In the genomic region with DNA sequence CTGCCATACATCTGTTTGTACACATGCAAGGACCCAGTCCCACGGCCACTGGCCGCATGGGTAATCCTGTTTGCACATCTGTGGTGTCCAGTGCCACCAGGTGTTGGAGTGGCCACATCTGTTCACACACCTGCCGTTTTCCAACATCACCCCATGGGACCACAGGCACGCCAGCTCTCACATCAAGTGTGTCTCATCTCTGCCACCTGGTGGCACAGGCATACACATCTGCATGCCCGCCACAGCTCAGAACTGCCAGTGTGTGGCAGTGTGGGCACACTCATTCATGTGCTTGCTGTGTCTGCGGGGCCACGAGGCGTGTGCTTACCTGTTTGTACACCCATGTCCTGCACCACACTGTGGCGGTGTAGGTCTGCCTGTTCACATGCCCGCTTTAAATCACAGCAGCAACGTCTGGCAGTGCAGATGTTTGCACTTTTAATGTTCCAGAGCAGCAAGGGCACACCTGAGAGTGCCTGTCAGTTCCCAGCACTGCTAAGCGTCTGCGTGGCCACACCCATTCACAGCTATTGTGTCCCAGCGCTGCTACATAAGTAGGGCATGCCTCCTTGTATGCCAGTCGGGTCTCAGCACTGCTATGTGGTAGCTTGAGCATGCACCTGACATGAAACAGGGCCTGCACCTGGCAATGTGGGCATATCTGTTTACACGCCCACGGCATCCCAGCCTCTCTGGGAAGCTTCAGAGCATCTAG, we compare ENCODE assay signal across 9 mouse cellular contexts. TPM values are rescaled to one million over a fixed set of nuclear protein-coding genes. Genes with fewer than 3 reads are reported as not detected.
DNase-seq lines count a peak whose midpoint lies in the region; ATAC-seq and TF ChIP-seq lines count a peak whose summit lies in the region.
"Had no signal": no experiment of that assay in that cellular context is flagged by ENCODE, and none has a peak within 500 bp of the region (broad histone marks: within the 10 kb centered on the region; RNA-seq: fewer than 3 reads in every experiment).

No protein-coding gene starts in this region.

- no peak overlapping the region for H3K9ac ChIP-seq in forebrain, embryonic 13.5 days
- no peak overlapping the region for H3K9ac ChIP-seq in hindbrain, postnatal 0 days (replicated peaks; ENCODE audit: low read length)
- no peak overlapping the region for H3K9ac ChIP-seq in liver, adult 2 months (ENCODE audit: low read depth, low read length)
- H3K9ac ChIP-seq in neural tube, embryonic 14.5 days (replicated peaks; ENCODE audit: low read depth, low read length), result no peak overlapping the region
- H3K9ac ChIP-seq: limb, embryonic 13.5 days had no signal

- no peaks in the 10 kb centered on the region for H3K27me3 ChIP-seq in forebrain, embryonic 13.5 days
- H3K27me3 ChIP-seq in hindbrain, postnatal 0 days (ENCODE audit: insufficient read depth, low read length), result no peaks in the 10 kb centered on the region
- no peaks in the 10 kb centered on the region for H3K27me3 ChIP-seq in liver, adult 2 months (ENCODE audit: control insufficient read depth, insufficient read depth, low read length)
- no peaks in the 10 kb centered on the region for H3K27me3 ChIP-seq in neural tube, embryonic 14.5 days (ENCODE audit: control insufficient read depth, insufficient read depth, low read length)

- H3K36me3 ChIP-seq in forebrain, embryonic 13.5 days (ENCODE audit: poor library complexity, severe bottlenecking), result no peaks in the 10 kb centered on the region
- no peaks in the 10 kb centered on the region for H3K36me3 ChIP-seq in hindbrain, postnatal 0 days (ENCODE audit: insufficient read depth, low read length)
- H3K36me3 ChIP-seq in liver, adult 2 months (ENCODE audit: control insufficient read depth, insufficient read depth, low read length), result no peaks in the 10 kb centered on the region
- H3K36me3 ChIP-seq in neural tube, embryonic 14.5 days (ENCODE audit: control insufficient read depth, insufficient read depth, low read length), result no peaks in the 10 kb centered on the region
- H3K36me3 ChIP-seq: limb, embryonic 13.5 days had no signal

- no peaks in the 10 kb centered on the region for H3K79me2 ChIP-seq in liver, adult 2 months (ENCODE audit: control insufficient read depth, insufficient read depth, low read length)

- H3K27ac ChIP-seq in gastrocnemius, adult 2 months, result no peak overlapping the region
- no peak overlapping the region for H3K27ac ChIP-seq in forebrain, embryonic 13.5 days
- H3K27ac ChIP-seq in hindbrain, postnatal 0 days, result no peak overlapping the region
- no peak overlapping the region for H3K27ac ChIP-seq in liver, adult 2 months (replicated peaks; ENCODE audit: insufficient read depth, low read depth, low read length)
- no peak overlapping the region for H3K27ac ChIP-seq in neural tube, embryonic 14.5 days (ENCODE audit: low read depth, low read length)
- H3K27ac ChIP-seq: limb, embryonic 13.5 days had no signal

- intact Hi-C loops in gastrocnemius, adult 2 months (cut with DNase I), result loop anchor here (5.0 kb wide), 1 partner anchor 231 kb away; no protein-coding TSS in a partner anchor

- H3K4me3 ChIP-seq in gastrocnemius, adult 2 months, result no peak overlapping the region
- H3K4me3 ChIP-seq in forebrain, embryonic 13.5 days, result no peak overlapping the region
- no peak overlapping the region for H3K4me3 ChIP-seq in hindbrain, postnatal 0 days (ENCODE audit: low read length)
- H3K4me3 ChIP-seq in liver, adult 2 months (ENCODE audit: insufficient read depth, low read depth, low read length), result no peak overlapping the region
- no peak overlapping the region for H3K4me3 ChIP-seq in neural tube, embryonic 14.5 days (ENCODE audit: low read depth, low read length)
- H3K4me3 ChIP-seq: limb, embryonic 13.5 days had no signal

- H3K4me2 ChIP-seq in forebrain, embryonic 13.5 days, result no peak overlapping the region
- H3K4me2 ChIP-seq in hindbrain, postnatal 0 days (ENCODE audit: low read depth, low read length), result no peak overlapping the region
- no peak overlapping the region for H3K4me2 ChIP-seq in neural tube, embryonic 14.5 days (ENCODE audit: low read depth, low read length)
- H3K4me2 ChIP-seq: limb, embryonic 13.5 days had no signal

- WGBS in forebrain, embryonic 13.5 days, result 48% methylated on average over 17 of the region's 17 CpGs
- WGBS in hindbrain, postnatal 0 days, result 38% methylated on average over 17 of the region's 17 CpGs
- WGBS in liver, adult 2 months, result 45% methylated on average over 17 of the region's 17 CpGs
- WGBS in neural tube, embryonic 14.5 days, result 45% methylated on average over 17 of the region's 17 CpGs

- H3K4me1 ChIP-seq in forebrain, embryonic 13.5 days, result peaks cover 7% of the 10 kb centered on the region
- H3K4me1 ChIP-seq in hindbrain, postnatal 0 days (ENCODE audit: insufficient read depth, low read length), result 0 out of 2 replicates have a peak, but pooled peaks cover 3% of the 10 kb centered on the region
- H3K4me1 ChIP-seq in liver, adult 2 months (ENCODE audit: control insufficient read depth, insufficient read depth, low read length), result peaks cover 2% of the 10 kb centered on the region; the same call in 1 of the 2 replicates
- no peaks in the 10 kb centered on the region for H3K4me1 ChIP-seq in neural tube, embryonic 14.5 days (ENCODE audit: control insufficient read depth, insufficient read depth, low read length)

- H3K9me3 ChIP-seq in forebrain, embryonic 13.5 days (replicated peaks), result no peaks in the 10 kb centered on the region
- H3K9me3 ChIP-seq in hindbrain, postnatal 0 days (ENCODE audit: low read length), result no peaks in the 10 kb centered on the region
- H3K9me3 ChIP-seq in neural tube, embryonic 14.5 days (ENCODE audit: control insufficient read depth, low read length), result no peaks in the 10 kb centered on the region
- H3K9me3 ChIP-seq: limb, embryonic 13.5 days had no signal

- peak; percentile 63 for ATAC-seq in forebrain, embryonic 13.5 days
- peak; percentile 72 for ATAC-seq in hindbrain, postnatal 0 days
- ATAC-seq in neural tube, embryonic 14.5 days (ENCODE audit: low read depth), result peak; percentile 77

- no peak for TF ChIP-seq POLR2A in liver, adult 2 months (IDR thresholded peaks at IDR 0.05; ENCODE audit: extremely low read depth, insufficient read depth, low read length)

- peak; percentile 69 for TF ChIP-seq CTCF in gastrocnemius, adult 2 months (IDR thresholded peaks at IDR 0.05)
- TF ChIP-seq CTCF in hindbrain, postnatal 0 days (IDR thresholded peaks at IDR 0.05; ENCODE audit: low read depth), result peak; percentile 99
- peak; percentile 93 for TF ChIP-seq CTCF in liver, adult 2 months (IDR thresholded peaks at IDR 0.05; ENCODE audit: low read depth, low read length)

- DNase-seq in gastrocnemius, adult 2 months, result peak; percentile 45
- no peak for DNase-seq in gastrocnemius, postnatal 4 days (ENCODE audit: low spot score in 2 of 2)
- peak; percentile 27 for DNase-seq in Muller cell, postnatal 12 days (ENCODE audit: inconsistent ontology term)
- DNase-seq in hindbrain, postnatal 0 days (ENCODE audit: low spot score), result peak; percentile 90
- peak; percentile 25 for DNase-seq in liver, adult 2 months (ENCODE audit: extremely low read depth, low read depth, low spot score)
- DNase-seq in thymus, postnatal 25 days, result peak; percentile 66

RNA-seq across cellular contexts. Expression of a gene that starts 46.0 kb away (rescaled TPM):
- under 1 TPM; 0.10 to 0.22 TPM for total RNA-seq in gastrocnemius, adult 2 months (2021)
- total RNA-seq in gastrocnemius, postnatal 4 days (2021), result 1 to 10 TPM in 1 of 2 experiments, under 1 TPM in 1; 0.75 to 1.5 TPM
- 18.3 and 20.9 TPM in 2 replicates for polyA plus RNA-seq in forebrain, embryonic 13.5 days (2015; fragmentation: Nextera tagmentation; extraction: Ambion mirVana)
- 166 and 178 TPM in 2 replicates for total RNA-seq in hindbrain, postnatal 0 days (2014; rRNA removed)
- 88.3 and 99.9 TPM in 2 replicates for polyA plus RNA-seq in hindbrain, postnatal 0 days (2015; fragmentation: Nextera tagmentation; extraction: Ambion mirVana)
- total RNA-seq in liver, adult 2 months (2014; rRNA removed), result 0.07 and 0.09 TPM in 2 replicates
- polyA plus RNA-seq in liver, adult 2 months (2012; rRNA removed), result 0.14 TPM in 1 of 2 replicates, not detected in the other
- 59.8 and 61.2 TPM in 2 replicates for polyA plus RNA-seq in neural tube, embryonic 14.5 days (2014; fragmentation: Nextera tagmentation; extraction: Ambion mirVana)

Comparison
In these comparisons a context has a peak if more than half of its experiments do, and no peak if none do; other contexts are left out.
1. DNase-seq: peak in gastrocnemius, adult 2 months (single experiment), Muller cell, postnatal 12 days (single experiment), hindbrain, postnatal 0 days (single experiment), liver, adult 2 months (single experiment) and thymus, postnatal 25 days (single experiment); none in gastrocnemius, postnatal 4 days (0 of 2).
2. RNA of a gene that starts 46.0 kb away (total RNA-seq): 166 to 178 TPM in hindbrain, postnatal 0 days; 0.75 to 1.5 TPM in gastrocnemius, postnatal 4 days, 0.10 to 0.22 TPM in gastrocnemius, adult 2 months and 0.07 to 0.09 TPM in liver, adult 2 months; every median in the first group is over 10 times any median in the second.
3. Peak in every context shown above with its lines, with median percentiles within 50 percentile points of each other: CTCF ChIP-seq and ATAC-seq.